ENCODE assay signal across 8 mouse cellular contexts in the genomic region with DNA sequence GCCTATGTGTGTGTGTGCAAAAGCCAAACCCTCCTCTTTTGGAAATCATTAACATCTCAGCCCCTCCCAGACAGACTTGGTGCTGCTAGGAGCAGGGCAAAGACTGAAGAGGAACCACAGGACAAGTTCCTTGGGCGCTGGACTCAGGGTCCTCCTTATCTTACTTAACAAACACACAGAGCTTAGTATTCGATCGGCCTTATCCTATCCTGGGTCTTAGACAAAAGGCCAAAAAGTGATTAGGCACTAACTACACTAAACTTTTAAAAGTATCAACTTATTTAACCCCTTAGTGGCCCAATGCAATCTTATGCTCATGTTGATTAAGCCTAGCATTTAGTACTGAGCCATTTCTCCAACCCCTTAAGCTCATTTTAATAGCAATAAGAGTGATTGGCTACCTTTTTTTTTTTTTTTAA. TPM values are rescaled to one million over a fixed set of nuclear protein-coding genes. Genes with fewer than 3 reads are reported as not detected.
DNase-seq lines count a peak whose midpoint lies in the region; ATAC-seq and TF ChIP-seq lines count a peak whose summit lies in the region.

No protein-coding gene starts in this region.

- H3K36me3 ChIP-seq in heart, embryonic 10.5 days: peaks cover 8% of the 10 kb centered on the region
- no peaks in the 10 kb centered on the region for H3K36me3 ChIP-seq in hindbrain, embryonic 15.5 days
- H3K36me3 ChIP-seq in liver, embryonic 16.5 days (ENCODE audit: control insufficient read depth, insufficient read depth): no peaks in the 10 kb centered on the region
- no peaks in the 10 kb centered on the region for H3K36me3 ChIP-seq in stomach, postnatal 0 days (ENCODE audit: control insufficient read depth, insufficient read depth, low read length)

- H3K4me3 ChIP-seq in heart, embryonic 10.5 days: peak overlapping the region; percentile 87
- H3K4me3 ChIP-seq in hindbrain, embryonic 15.5 days: no peak overlapping the region
- peak overlapping the region; percentile 63 for H3K4me3 ChIP-seq in liver, embryonic 16.5 days (ENCODE audit: low read depth, low read length)
- H3K4me3 ChIP-seq in stomach, postnatal 0 days (ENCODE audit: low read depth, low read length): no peak overlapping the region

- ATAC-seq in hindbrain, embryonic 15.5 days (ENCODE audit: low FRiP score, low read depth): no peak
- peak; percentile 68 for ATAC-seq in liver, embryonic 16.5 days (ENCODE audit: low read depth)
- peak; percentile 58 for ATAC-seq in stomach, postnatal 0 days (ENCODE audit: low FRiP score, low TSS enrichment)

- H3K4me1 ChIP-seq in heart, embryonic 10.5 days: peaks cover 76% of the 10 kb centered on the region
- H3K4me1 ChIP-seq in hindbrain, embryonic 15.5 days (replicated peaks): peaks cover 54% of the 10 kb centered on the region
- peaks cover 72% of the 10 kb centered on the region for H3K4me1 ChIP-seq in liver, embryonic 16.5 days (ENCODE audit: control insufficient read depth, low read depth, low read length)
- 0 out of 2 replicates have a peak, but pooled peaks cover 2% of the 10 kb centered on the region for H3K4me1 ChIP-seq in stomach, postnatal 0 days (replicated peaks; ENCODE audit: control insufficient read depth, insufficient read depth)

- no peak for DNase-seq in heart, embryonic 10.5 days (ENCODE audit: low spot score)
- no peak for DNase-seq in heart, adult 8-10 months (ENCODE audit: low spot score)
- peak; percentile 72 for DNase-seq in c-Kit-positive CD71-positive TER-119-negative erythroid progenitor cells, embryonic 14.5 days (ENCODE audit: low read depth)
- no peak for DNase-seq in stomach, postnatal 0 days (ENCODE audit: low spot score)
- no peak for DNase-seq in layer of hippocampus, postnatal 14 days (ENCODE audit: low spot score in 2 of 2)
- no peak for DNase-seq in right cerebral cortex, postnatal 10 days (ENCODE audit: low spot score in 2 of 2)

- peak overlapping the region; percentile 97 for H3K27ac ChIP-seq in heart, embryonic 10.5 days
- H3K27ac ChIP-seq in hindbrain, embryonic 15.5 days (replicated peaks): peak overlapping the region; percentile 68; the same call in 1 of the 2 replicates
- H3K27ac ChIP-seq in liver, embryonic 16.5 days (ENCODE audit: low read length): peak overlapping the region; percentile 83
- peak overlapping the region; percentile 95 for H3K27ac ChIP-seq in stomach, postnatal 0 days (replicated peaks)

- peak overlapping the region; percentile 75; the same call in 1 of the 2 replicates for H3K4me2 ChIP-seq in hindbrain, embryonic 15.5 days
- H3K4me2 ChIP-seq in liver, embryonic 16.5 days (ENCODE audit: low read depth, low read length): peak overlapping the region; percentile 98
- peak overlapping the region; percentile 86 for H3K4me2 ChIP-seq in stomach, postnatal 0 days (replicated peaks; ENCODE audit: low read depth)

- H3K9ac ChIP-seq in hindbrain, embryonic 15.5 days: no peak overlapping the region
- H3K9ac ChIP-seq in liver, embryonic 16.5 days (ENCODE audit: low read depth, low read length): 0 out of 2 replicates have a peak overlapping the region, but pooled peaks have one; percentile 8
- H3K9ac ChIP-seq in stomach, postnatal 0 days (ENCODE audit: low read length): 0 out of 2 replicates have a peak overlapping the region, but pooled peaks have one; percentile 23

- no peaks in the 10 kb centered on the region for H3K27me3 ChIP-seq in heart, embryonic 10.5 days (ENCODE audit: insufficient read depth, poor library complexity, severe bottlenecking)
- H3K27me3 ChIP-seq in hindbrain, embryonic 15.5 days: no peaks in the 10 kb centered on the region
- H3K27me3 ChIP-seq in liver, embryonic 16.5 days (ENCODE audit: control insufficient read depth, insufficient read depth, low read depth, low read length): peaks cover 13% of the 10 kb centered on the region
- H3K27me3 ChIP-seq in stomach, postnatal 0 days (ENCODE audit: control insufficient read depth, insufficient read depth, low read length): no peaks in the 10 kb centered on the region

- H3K9me3 ChIP-seq in heart, embryonic 10.5 days: no peaks in the 10 kb centered on the region
- no peaks in the 10 kb centered on the region for H3K9me3 ChIP-seq in hindbrain, embryonic 15.5 days
- H3K9me3 ChIP-seq in liver, embryonic 16.5 days (replicated peaks; ENCODE audit: control insufficient read depth, low read length): no peaks in the 10 kb centered on the region
- H3K9me3 ChIP-seq in stomach, postnatal 0 days (ENCODE audit: control insufficient read depth, low read length): no peaks in the 10 kb centered on the region

- WGBS in heart, embryonic 10.5 days: 9% methylated on average over 3 of the region's 3 CpGs
- WGBS in hindbrain, embryonic 15.5 days: 27% methylated on average over 3 of the region's 3 CpGs
- WGBS in liver, embryonic 16.5 days (ENCODE audit: insufficient replicate concordance): 0% methylated on average over 3 of the region's 3 CpGs
- 8% methylated on average over 3 of the region's 3 CpGs for WGBS in stomach, postnatal 0 days

- no peak for TF ChIP-seq EP300 in stomach, postnatal 0 days (optimal IDR thresholded peaks at IDR 0.05)

- no peak for TF ChIP-seq CTCF in stomach, postnatal 0 days (IDR thresholded peaks at IDR 0.05; ENCODE audit: low read depth)

RNA-seq across cellular contexts. Expression of a gene that starts 3.8 kb away (rescaled TPM):
- polyA plus RNA-seq in heart, embryonic 10.5 days (2016; fragmentation: Nextera tagmentation; extraction: Ambion mirVana): 92.5 and 124 TPM in 2 replicates
- total RNA-seq in heart, adult 8-10 months (2022): 10 to 100 TPM; 43.3 to 63.6 (median 58.4) TPM
- 55.3 and 57.5 TPM in 2 replicates for polyA plus RNA-seq in hindbrain, embryonic 15.5 days (2015; fragmentation: Nextera tagmentation; extraction: Ambion mirVana)
- polyA plus RNA-seq in liver, embryonic 16.5 days (2015; fragmentation: Nextera tagmentation; extraction: Ambion mirVana): 18.1 and 18.8 TPM in 2 replicates
- 191 and 228 TPM in 2 replicates for polyA plus RNA-seq in stomach, postnatal 0 days (2015; fragmentation: Nextera tagmentation; extraction: Ambion mirVana)
- 10 to 100 TPM; 32.9 to 35.8 TPM for total RNA-seq in layer of hippocampus, postnatal 14 days (2021)

RNA-seq across cellular contexts. Expression of a gene that starts 14.1 kb away (rescaled TPM):
- 18.8 and 21.1 TPM in 2 replicates for polyA plus RNA-seq in heart, embryonic 10.5 days (2016; fragmentation: Nextera tagmentation; extraction: Ambion mirVana)
- 10 to 100 TPM; 10.3 to 16.2 (median 12.4) TPM for total RNA-seq in heart, adult 8-10 months (2022)
- polyA plus RNA-seq in hindbrain, embryonic 15.5 days (2015; fragmentation: Nextera tagmentation; extraction: Ambion mirVana): 6.3 TPM in 2 replicates
- 0.95 and 1.4 TPM in 2 replicates for polyA plus RNA-seq in liver, embryonic 16.5 days (2015; fragmentation: Nextera tagmentation; extraction: Ambion mirVana)
- 9.8 and 10.6 TPM in 2 replicates for polyA plus RNA-seq in stomach, postnatal 0 days (2015; fragmentation: Nextera tagmentation; extraction: Ambion mirVana)
- 1 to 10 TPM; 2.9 to 3.6 TPM for total RNA-seq in layer of hippocampus, postnatal 14 days (2021)

RNA-seq across cellular contexts. Expression of a gene that starts 53.0 kb away (rescaled TPM):
- 28.0 and 33.2 TPM in 2 replicates for polyA plus RNA-seq in heart, embryonic 10.5 days (2016; fragmentation: Nextera tagmentation; extraction: Ambion mirVana)
- total RNA-seq in heart, adult 8-10 months (2022): 10 to 100 TPM; 15.0 to 19.6 (median 16.6) TPM
- 32.6 and 37.3 TPM in 2 replicates for polyA plus RNA-seq in hindbrain, embryonic 15.5 days (2015; fragmentation: Nextera tagmentation; extraction: Ambion mirVana)
- polyA plus RNA-seq in liver, embryonic 16.5 days (2015; fragmentation: Nextera tagmentation; extraction: Ambion mirVana): 10.2 and 11.1 TPM in 2 replicates
- polyA plus RNA-seq in stomach, postnatal 0 days (2015; fragmentation: Nextera tagmentation; extraction: Ambion mirVana): 22.9 and 23.4 TPM in 2 replicates
- 10 to 100 TPM; 25.4 to 25.7 TPM for total RNA-seq in layer of hippocampus, postnatal 14 days (2021)

Comparison
In these comparisons a context has a peak if more than half of its experiments do, and no peak if none do; other contexts are left out.
1. H3K4me3 ChIP-seq: peak in heart, embryonic 10.5 days (single experiment) and liver, embryonic 16.5 days (single experiment); none in hindbrain, embryonic 15.5 days (single experiment) and stomach, postnatal 0 days (single experiment).
2. Peak in every context shown above with its lines, with median percentiles within 50 percentile points of each other: H3K27ac ChIP-seq and H3K4me2 ChIP-seq.